Mouse (Mus musculus): ENCODE results near the gene Smim5.

Smim5 gene

DNA sequence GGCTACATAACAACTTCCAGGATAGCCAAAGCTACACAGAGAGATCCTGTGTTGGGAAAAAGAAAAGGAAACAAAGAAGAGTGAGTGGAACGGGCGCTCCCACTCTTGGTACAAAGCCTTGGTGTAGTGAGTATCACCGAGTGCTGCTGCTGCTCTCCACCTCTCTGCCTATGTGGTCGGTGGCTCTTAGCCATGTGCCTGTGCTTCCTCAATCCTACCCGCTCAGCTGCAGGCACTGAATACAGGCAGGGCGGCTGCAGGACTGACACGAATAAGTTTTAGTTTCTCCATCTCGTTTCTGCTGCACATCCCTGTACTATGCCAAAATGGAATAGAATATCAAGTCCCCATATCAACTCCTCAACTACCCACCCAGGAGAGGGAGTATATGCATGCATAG lies 29.3 kb downstream of the Smim5 start:
- no peak for DNase-seq (ENCODE audit: low spot score)

DNA sequence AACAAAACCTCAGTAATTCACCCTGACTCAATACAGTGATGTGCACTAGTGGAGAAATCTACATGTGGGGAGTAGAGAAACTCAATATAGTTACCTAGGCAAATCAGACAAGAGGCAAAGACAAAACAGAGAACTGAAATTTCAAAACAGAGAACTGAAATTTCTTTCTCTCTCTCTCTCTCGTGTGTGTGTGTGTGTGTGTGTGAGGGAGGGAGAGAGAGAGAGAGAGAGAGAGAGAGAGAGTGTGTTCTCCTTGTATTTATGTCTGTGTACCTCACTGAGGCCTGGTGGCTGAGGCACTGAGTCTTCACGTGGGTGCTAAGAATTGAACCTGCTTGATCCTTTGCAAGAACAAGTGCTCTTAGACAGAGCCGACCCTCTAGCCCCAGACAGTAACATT lies 30.1 kb downstream of the Smim5 start:
- DNase-seq (ENCODE audit: low spot score): no peak

DNA sequence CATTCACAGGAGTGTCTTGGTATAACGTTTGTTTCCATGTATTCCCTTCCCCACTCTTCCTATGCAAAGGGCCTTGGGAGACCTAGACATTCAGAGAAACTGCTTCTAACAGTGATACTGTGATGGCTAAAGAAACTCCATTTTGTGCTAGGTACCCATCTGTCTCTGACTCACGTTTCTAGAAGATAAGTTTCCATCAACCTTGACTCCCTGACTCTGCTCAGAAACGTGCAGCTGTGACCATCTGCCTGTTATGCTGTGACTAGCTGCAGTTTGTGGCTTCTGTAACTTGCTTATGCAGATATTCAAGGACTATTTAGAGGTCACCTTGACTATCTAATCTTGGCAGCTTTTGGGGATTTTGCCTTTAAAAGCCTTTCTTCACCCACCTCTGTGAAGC lies 31.5 kb downstream of the Smim5 start:
- DNase-seq (ENCODE audit: low spot score): no peak

DNA sequence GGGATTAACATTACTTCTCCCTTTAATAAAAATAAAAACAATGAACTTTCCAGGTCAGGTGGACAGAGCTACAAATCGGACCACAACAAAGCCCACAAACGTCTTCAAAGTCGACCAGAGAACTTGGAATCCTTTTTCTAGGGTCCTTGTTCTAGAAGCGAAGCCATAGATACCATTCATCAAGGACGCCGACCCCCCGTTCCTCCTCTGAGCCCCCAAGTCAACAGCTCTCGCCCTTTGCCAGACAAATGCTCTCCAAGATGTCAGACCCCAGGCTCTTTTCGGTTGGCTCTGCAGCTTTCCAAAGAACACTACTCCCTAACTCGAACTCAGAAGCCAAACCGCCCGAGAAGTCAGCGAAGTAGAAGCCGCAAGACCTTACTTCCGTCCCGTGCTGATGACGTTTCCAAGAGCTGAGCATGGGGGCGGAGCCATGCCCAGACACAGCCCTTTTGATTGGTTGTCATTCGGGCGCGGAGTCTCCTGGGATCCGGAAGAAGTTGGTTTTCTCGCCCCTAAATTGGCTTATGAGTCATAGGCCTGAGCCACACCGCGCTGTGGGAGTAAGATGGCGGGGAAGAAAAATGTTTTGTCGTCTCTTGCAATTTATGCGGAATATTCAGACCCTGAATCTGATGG lies 33.5 kb downstream of the Smim5 start, which contains the start of the genes Sap30bp and Recql5:
TSS of gene Sap30bp (plus strand) at position 175 of the 639 bp plus-strand sequence.
TSS of gene Recql5 (minus strand) at position 370 of the 639 bp plus-strand sequence.
- DNase-seq (ENCODE audit: low spot score): peak; percentile 98

DNA sequence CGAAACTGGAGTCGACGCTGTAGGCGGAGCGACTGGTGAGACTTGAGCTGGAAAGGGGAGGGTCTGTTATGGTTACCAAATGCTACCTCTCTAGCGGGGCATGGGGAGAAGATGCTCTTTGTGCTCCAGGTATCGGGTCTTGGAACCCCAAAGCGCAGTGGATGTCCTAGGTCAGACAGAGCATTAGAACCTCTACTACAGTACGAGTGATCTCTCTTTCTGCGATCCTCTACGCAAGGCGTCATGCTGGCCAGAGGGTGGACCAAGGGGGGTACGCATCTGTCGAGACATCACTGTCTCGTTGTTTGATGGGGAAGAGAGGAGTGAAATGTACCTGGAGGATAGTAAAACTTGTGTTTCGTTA lies 34.0 kb downstream of the Smim5 start:
- no peak for DNase-seq (ENCODE audit: low spot score)

DNA sequence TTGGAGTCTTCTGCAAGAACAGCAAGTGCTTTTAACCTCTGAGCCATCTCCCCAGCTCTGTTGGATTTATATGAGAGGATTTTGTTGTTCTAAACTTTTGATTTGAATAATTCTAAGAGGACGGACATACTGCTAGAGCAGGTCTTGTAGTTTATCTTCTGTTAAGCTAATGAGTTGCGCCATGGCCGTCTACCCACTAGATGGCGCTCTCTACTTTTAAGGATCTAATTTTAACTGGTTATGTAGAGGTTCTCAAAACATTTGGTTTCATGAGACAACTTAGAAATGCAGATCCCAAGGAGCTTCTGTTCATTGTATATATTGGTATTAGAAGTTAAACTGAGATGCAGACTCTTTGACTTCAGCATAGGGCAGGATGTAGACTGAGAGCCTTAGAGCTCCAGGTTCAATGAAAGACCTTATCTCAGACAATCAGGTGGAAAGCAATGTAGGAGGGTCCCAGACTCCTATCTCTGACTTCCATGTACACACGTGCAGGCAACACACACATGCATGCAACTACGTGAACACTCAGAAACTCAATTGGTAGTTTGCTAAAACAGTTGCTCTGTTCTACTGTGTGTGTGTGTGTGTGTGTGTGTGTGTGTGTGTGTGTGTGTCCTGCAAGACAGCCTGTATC lies 40.0 kb downstream of the Smim5 start:
- DNase-seq (ENCODE audit: low spot score): peak; percentile 66

DNA sequence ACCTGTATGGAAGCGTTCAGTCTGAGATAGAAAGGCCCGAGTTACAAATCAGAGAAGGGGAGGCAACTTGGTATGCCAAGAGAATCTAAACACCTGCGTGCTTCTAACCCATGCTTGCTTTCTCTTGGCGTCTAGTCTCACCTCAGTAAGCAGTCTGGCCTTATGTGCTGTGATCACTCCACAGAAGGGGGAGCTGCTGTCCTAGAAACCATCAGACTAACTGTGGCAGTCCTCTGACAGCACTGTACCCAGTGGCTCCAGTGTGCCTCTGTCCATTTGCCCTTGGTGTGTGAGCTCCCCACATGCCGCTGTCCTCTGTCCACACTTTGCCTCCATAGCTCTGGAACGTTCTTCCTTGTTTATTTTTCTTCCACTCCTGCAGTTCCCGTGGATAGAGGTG lies 42.2 kb downstream of the Smim5 start:
- no peak for DNase-seq (ENCODE audit: low spot score)

DNA sequence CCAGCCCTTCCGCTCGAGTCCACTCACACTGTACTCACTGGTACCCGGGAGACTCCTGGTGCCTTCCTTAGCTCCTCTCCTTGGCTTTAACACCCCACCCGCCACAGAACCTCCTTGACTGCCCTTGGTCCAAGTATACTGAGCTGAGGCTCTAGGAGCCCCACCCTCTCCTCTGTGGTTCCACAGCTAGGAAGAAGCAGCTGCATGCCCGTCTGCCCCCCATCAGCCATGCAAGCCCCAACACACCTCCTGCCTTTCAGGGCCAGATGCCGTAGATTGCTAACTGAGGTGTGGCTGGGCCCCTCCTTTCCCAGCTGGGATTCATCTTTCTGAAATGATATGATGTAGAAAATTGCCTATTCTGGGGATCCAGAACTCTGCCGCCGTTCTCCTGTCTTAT lies 45.5 kb downstream of the Smim5 start:
- DNase-seq (ENCODE audit: low spot score): no peak

DNA sequence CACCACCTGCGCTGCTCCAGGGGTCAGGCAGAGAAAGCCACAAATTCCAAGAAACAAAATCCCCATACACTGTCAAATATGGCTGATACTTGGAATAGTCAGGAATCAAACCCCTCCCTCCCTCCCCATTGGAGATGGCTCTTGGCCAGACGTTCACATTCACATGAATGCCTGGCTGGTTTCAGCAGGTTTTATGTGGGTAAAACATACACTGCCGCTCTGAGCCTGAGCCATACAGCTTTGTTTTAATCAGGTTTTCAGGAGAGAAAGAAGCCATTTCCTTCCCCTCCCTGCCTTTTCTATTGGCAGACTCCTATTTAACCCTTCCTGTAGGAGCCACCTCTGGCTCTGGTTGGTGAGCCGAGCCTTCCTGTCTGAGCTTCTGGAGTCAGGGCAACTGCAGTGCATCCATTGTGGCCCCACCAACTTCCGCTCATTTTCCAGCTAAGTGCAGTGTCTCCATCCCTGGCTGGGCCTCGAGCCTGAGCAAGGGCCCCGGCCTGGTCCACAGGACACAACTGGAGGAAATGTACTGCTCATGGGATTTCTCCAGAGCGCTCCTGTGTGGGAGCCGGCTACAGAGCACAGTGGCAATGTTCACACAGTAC lies 46.6 kb downstream of the Smim5 start:
- no peak for DNase-seq (ENCODE audit: low spot score)

DNA sequence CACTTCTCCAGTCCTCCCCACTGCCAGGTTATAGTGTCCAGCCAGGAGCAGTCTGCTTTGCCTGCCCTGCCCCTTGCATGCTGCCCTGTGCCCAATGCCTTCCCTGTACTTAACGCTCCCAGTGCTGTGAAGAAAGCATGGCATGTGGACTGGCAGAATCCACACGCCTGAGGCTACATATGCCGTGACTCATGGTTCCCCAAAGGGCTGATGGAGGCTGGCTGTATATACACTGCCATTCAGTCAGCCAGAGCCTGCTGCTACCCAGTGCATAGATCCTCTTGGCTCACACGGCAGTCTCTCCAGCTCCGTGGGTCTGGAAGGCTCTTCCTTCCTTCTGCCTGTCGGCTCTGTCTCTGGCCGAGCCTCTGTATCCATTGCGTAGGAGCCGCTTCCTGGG lies 48.5 kb downstream of the Smim5 start:
- no peak for DNase-seq (ENCODE audit: low spot score)

DNA sequence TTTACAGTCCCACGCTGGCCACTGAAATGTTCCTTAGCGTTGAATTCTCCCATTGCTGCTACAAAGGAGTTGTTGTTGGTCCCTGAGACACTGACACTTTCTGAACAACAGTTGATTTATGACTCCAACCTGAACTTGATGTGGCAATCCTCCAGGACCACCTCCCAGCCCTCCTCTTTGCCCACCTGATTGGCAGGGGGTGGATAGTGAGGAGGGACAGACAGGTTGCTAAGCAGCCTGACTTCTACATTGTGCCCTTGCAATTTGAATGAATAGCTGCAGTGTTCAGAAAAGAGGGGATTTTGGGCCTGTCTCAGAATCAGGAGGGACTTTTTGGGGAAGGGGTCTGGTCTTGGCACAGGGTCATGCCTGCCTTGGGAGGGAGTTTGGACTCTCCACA lies 51.0 kb downstream of the Smim5 start:
- no peak for DNase-seq (ENCODE audit: low spot score)

DNA sequence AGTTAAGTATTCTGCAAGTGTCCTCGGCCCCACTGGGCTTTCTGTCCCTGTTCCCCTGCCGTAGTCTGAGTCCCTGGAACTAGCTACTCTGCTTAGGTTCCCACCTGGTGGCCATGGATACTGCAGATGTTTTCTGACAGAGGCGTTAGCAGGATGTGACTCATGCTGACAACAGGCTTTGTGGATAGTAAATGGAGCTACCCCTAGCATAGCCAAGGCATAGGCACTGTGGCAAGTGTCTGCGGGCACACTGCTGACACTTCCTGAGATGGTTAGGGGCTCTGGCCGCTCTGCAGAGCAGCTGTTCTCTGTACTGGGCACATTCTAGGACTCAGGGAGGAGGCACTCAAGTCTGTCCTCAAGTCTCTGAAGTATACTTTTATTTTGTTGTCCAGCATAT lies 54.9 kb downstream of the Smim5 start:
- no peak for DNase-seq (ENCODE audit: low spot score)

DNA sequence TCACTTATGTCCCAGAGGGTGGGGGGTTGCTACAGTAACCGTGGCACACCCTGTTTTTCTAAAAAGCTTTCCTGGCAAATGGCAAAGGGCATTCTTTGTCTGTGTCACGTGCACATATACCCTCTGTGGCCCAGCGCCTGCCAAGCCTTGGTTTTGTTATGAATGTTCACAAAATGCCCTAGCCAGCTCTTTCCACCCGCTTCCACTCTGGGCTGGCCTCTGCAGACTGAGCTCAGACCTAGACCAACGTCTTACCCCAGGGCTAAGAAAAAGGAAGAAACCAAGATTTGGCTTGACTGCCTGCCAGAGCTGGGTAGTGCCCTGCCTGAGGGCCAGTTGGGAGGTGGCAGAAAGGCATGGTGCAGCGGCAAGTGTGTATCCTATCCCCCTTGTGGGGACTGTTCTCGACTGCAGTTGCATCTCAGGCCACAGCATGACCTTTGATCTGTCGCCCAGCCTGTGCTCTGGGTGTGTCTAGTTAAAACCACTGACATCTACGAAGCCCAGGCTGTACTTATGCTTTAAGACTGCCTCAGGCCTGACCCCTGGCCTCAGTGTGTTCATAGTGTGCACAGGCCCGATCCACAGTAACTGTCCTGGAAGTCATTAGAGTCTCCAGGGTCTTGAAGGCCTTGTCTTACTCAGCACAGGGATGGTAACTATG lies 55.6 kb downstream of the Smim5 start:
- DNase-seq (ENCODE audit: low spot score): no peak

Data from T-cell, adult 2 months (primary cell).